Mouse (Mus musculus) midbrain, postnatal 0 days (tissue): Measurements from ENCODE around the gene Anks3. TPM values are rescaled to one million over a fixed set of nuclear protein-coding genes. Genes with fewer than 3 reads are reported as not detected.
A peak's percentile ranks its signal among the peaks of the same experiment; 100 is the strongest.

Experiments
- ATAC-seq: fragments of 200-750 bp; cut with Nextera tagmentation; 2 replicates; pipeline ENCODE4 v1.8.0; 2017; ENCODE audit warnings: moderate number of reproducible peaks, mild to moderate bottlenecking, moderate TSS enrichment, moderate library complexity; ENCODE audit not compliant: low FRiP score
- DNase-seq: peaks from one replicate; pipeline ENCODE4 v3.0.0-alpha.2; 2015; ENCODE audit warnings: low spot score
- H3K27ac ChIP-seq: fragments of 300-500 bp; sonication (generic); 2 replicates; pipeline ENCODE4 v1.5.1; 2014; ENCODE audit warnings: low read depth, mild to moderate bottlenecking, low read length, mixed read lengths
- H3K27me3 ChIP-seq: fragments of 300-500 bp; sonication (generic); 2 replicates; pipeline ENCODE4 v1.6.1; 2014; ENCODE audit warnings: low read length, control low read depth, mixed read lengths; ENCODE audit not compliant: insufficient read depth
- H3K36me3 ChIP-seq: fragments of 300-500 bp; sonication (generic); 2 replicates; pipeline ENCODE4 v1.6.1; 2014; ENCODE audit warnings: low read length, control low read depth, mixed read lengths; ENCODE audit not compliant: insufficient read depth
- H3K4me1 ChIP-seq: fragments of 300-500 bp; sonication (generic); 2 replicates; pipeline ENCODE4 v1.6.1; 2014; ENCODE audit warnings: mild to moderate bottlenecking, control low read depth, antibody characterized with exemption, low read length, mixed read lengths; ENCODE audit not compliant: insufficient read depth
- H3K4me2 ChIP-seq: fragments of 300-500 bp; sonication (generic); 2 replicates; pipeline ENCODE4 v1.6.1; 2014; ENCODE audit warnings: low read depth, mild to moderate bottlenecking, low read length, mixed read lengths; ENCODE audit not compliant: poor library complexity, severe bottlenecking
- H3K4me3 ChIP-seq: fragments of 300-500 bp; sonication (generic); 2 replicates; pipeline ENCODE4 v1.5.1; 2014; ENCODE audit warnings: low read depth, mild to moderate bottlenecking, low read length, moderate library complexity
- H3K9ac ChIP-seq: fragments of 300-500 bp; sonication (generic); replicated peaks from 2 replicates; pipeline ENCODE4 v1.6.1; 2014; ENCODE audit warnings: mild to moderate bottlenecking, low read length, moderate library complexity, mixed read lengths; ENCODE audit not compliant: poor library complexity, severe bottlenecking
- H3K9me3 ChIP-seq: fragments of 300-500 bp; sonication (generic); 2 replicates; pipeline ENCODE4 v1.6.1; 2016; ENCODE audit warnings: low read length, control low read depth
- CTCF ChIP-seq: IDR thresholded peaks from 2 replicates; pipeline ENCODE4 v1.5.1; 2016; ENCODE audit warnings: antibody characterized with exemption, mild to moderate bottlenecking
- WGBS: fragments of 180-500 bp; shearing (Covaris S2); extraction: QIAGEN DNeasy Blood & Tissue Kit; methylation state at CpG from one replicate; pipeline ENCODE4 v1.1.7; 2014; 5-methylcytosine and 5-hydroxymethylcytosine counted together
- polyA plus RNA-seq: library from polyadenylated mRNA; unstranded; fragments of >200 nt; fragmentation: Nextera tagmentation; extraction: Ambion mirVana; gene quantifications from 2 replicates; pipeline ENCODE4 v1.2.1, GENCODE M21; 2015
- total RNA-seq: library from RNA; depleted of rRNA; stranded (reverse); fragments of >200 nt; gene quantifications from 2 replicates; pipeline ENCODE4 v1.2.3, GENCODE M21; 2014

Gene Anks3
- total and polyA plus RNA-seq, 2 experiments from 2014 or later: 36.7 to 44.3 TPM

DNA sequence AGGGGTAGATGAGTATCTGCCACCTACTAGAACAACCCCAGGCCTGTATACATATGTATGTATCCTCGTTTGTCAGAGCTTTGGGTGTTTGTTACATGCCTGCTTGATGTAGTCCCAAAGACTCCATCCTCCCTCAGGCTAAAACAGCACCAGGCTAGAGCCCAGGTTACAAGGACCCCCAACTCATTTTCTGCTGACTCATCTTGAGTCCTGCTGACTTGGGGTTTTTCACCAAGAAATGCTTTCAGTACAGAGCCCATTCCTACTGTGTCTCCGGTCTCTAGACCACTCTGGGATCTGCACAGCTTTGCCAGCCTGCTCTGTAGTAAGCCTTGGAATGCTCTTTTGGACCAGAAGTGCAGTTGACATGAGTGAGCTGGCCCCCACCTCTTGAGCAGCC lies 47.4 kb downstream of the Anks3 start:
- peaks cover 60% of the 10 kb centered on the region for H3K36me3 ChIP-seq
- H3K27me3 ChIP-seq: no peaks in the 10 kb centered on the region
- no peak overlapping the region for H3K9ac ChIP-seq
- H3K4me2 ChIP-seq: no peak overlapping the region
- TF ChIP-seq CTCF: no peak
- WGBS: 93% methylated on average over 2 of the region's 2 CpGs
- no peak overlapping the region for H3K4me3 ChIP-seq
- no peak for DNase-seq
- H3K4me1 ChIP-seq: no peaks in the 10 kb centered on the region
- H3K27ac ChIP-seq: no peak overlapping the region
- no peaks in the 10 kb centered on the region for H3K9me3 ChIP-seq
- no peak for ATAC-seq

DNA sequence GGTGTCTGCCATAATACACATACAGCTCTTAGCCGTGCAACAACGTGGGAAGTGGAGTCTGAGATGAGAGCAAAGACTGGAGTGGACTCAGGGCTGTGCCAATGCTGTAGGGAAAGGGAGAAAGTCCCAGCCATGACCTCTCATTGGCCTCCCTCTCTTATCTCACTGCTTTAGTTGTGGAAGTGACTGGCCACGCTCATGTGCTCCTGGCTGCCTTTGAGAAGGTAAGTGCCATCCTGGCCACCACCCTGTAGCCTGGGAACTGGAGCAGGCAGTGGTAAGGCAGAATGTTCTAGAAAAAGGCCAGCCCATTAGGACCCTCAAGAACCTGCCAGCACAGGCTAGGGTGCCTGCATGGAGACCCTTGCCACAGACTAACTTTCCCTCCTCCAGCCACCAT lies 48.1 kb downstream of the Anks3 start:
- H3K4me1 ChIP-seq: no peaks in the 10 kb centered on the region
- H3K36me3 ChIP-seq: peaks cover 66% of the 10 kb centered on the region
- H3K4me3 ChIP-seq: no peak overlapping the region
- no peak overlapping the region for H3K27ac ChIP-seq
- no peaks in the 10 kb centered on the region for H3K9me3 ChIP-seq
- DNase-seq (no peak), ATAC-seq (no peak)
- no peaks in the 10 kb centered on the region for H3K27me3 ChIP-seq
- no peak overlapping the region for H3K4me2 ChIP-seq
- H3K9ac ChIP-seq: no peak overlapping the region
- no peak for TF ChIP-seq CTCF
- 84% methylated on average over 3 of the region's 3 CpGs for WGBS

- ATAC-seq (peak; percentile 73), DNase-seq (peak; percentile 77)
- peak; percentile 95 for TF ChIP-seq CTCF
- no peaks in the 10 kb centered on the region for H3K9me3 ChIP-seq
- no peak overlapping the region for H3K9ac ChIP-seq
- H3K27ac ChIP-seq: peak overlapping the region; percentile 52; the same call in 1 of the 2 replicates
- H3K27me3 ChIP-seq: no peaks in the 10 kb centered on the region
- H3K36me3 ChIP-seq: peaks cover 59% of the 10 kb centered on the region
- H3K4me2 ChIP-seq: no peak overlapping the region
- H3K4me1 ChIP-seq: no peaks in the 10 kb centered on the region
- WGBS: 34% methylated on average over 12 of the region's 12 CpGs
- no peak overlapping the region for H3K4me3 ChIP-seq
Observed at GRCm38 (mm10) chr16:4913783-4914735, 49.9 kb downstream of the Anks3 start.

- Histone ChIP-seq H3K36me3 (peaks cover 60% of the 10 kb centered on the region), H3K9me3 (no peaks in the 10 kb centered on the region), H3K4me2 (no peak overlapping the region), H3K27ac (peak overlapping the region; percentile 52), H3K27me3 (no peaks in the 10 kb centered on the region), H3K4me3 (no peak overlapping the region), H3K9ac (no peak overlapping the region), H3K4me1 (no peaks in the 10 kb centered on the region)
- DNase-seq (no peak), ATAC-seq (peak; percentile 4; the same call in 1 of the 2 replicates)
- 71% methylated on average over 11 of the region's 11 CpGs for WGBS
- TF ChIP-seq CTCF: 0 out of 2 replicates have a peak, but pooled peaks have one; percentile 6
Observed at GRCm38 (mm10) chr16:4912907-4913782, 50.9 kb downstream of the Anks3 start.

DNA sequence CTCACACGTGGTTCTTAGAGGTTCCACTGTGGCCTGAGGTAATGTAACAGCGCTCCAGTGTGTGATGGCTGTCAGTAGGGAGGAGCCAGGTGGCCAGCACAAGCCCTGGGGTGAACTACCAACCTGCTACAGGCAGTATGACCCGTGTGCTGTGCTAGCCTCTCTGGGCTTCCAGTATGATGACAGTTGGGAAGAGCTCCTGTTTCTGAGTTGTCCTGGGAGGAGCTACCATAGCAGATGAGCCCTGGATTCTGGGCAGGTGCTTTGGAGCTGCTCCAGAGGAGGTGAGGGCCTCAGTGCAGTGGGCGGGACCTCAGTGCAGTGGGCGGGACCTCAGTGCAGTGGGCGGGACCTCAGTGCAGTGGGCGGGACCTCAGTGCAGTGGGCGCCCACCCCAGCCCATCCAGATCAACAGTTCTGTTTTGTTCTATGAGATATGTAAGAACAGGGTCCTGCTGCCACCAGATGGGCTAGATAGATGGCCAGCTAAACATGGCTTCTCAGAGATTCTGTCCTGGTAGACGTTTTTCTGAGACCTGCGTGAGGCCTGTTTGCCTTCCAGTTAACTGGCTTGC lies 51.8 kb downstream of the Anks3 start:
- no peak for DNase-seq
- H3K27ac ChIP-seq: no peak overlapping the region
- WGBS: 82% methylated on average over 10 of the region's 10 CpGs
- H3K27me3 ChIP-seq: no peaks in the 10 kb centered on the region
- H3K4me1 ChIP-seq: no peaks in the 10 kb centered on the region
- TF ChIP-seq CTCF: no peak
- H3K36me3 ChIP-seq: peaks cover 65% of the 10 kb centered on the region
- no peaks in the 10 kb centered on the region for H3K9me3 ChIP-seq
- H3K4me2 ChIP-seq: no peak overlapping the region
- H3K4me3 ChIP-seq: no peak overlapping the region
- ATAC-seq: no peak
- no peak overlapping the region for H3K9ac ChIP-seq
